Mouse (Mus musculus): Measurements from ENCODE around the gene Ube2j1. TPM values are rescaled to one million over a fixed set of nuclear protein-coding genes. Genes with fewer than 3 reads are reported as not detected.

The Ube2j1 gene
- polyA plus RNA-seq (2015; fragmentation: Nextera tagmentation; extraction: Ambion mirVana), result 48.2 and 50.1 TPM in 2 replicates

GRCm38 (mm10) chr4:33031195-33031960 lies at the start of gene Ube2j1:
Gene Ube2j1, plus strand, starts transcription at chr4:33031416.
- peak; percentile 99 for ATAC-seq (ENCODE audit: low read depth)
- peaks cover 9% of the 10 kb centered on the region for H3K9me3 ChIP-seq (ENCODE audit: control insufficient read depth, low read length)
- peak within 1 kb of the TSS; percentile 79 for H3K4me2 ChIP-seq (ENCODE audit: low read depth, low read length)
- no peaks in the 10 kb centered on the region for H3K27me3 ChIP-seq (ENCODE audit: control insufficient read depth, insufficient read depth, low read depth, low read length)
- H3K4me3 ChIP-seq (ENCODE audit: low read length), result peak within 1 kb of the TSS; percentile 89
- WGBS, result under 1% methylated on average over 95 of the region's 123 CpGs
- peak within 1 kb of the TSS; percentile 86 for H3K9ac ChIP-seq (ENCODE audit: low read length)
- peak within 1 kb of the TSS; percentile 91 for H3K27ac ChIP-seq (ENCODE audit: low read length)
- peaks cover 9% of the 10 kb centered on the region; the same call in 1 of the 2 replicates for H3K36me3 ChIP-seq (ENCODE audit: control insufficient read depth, insufficient read depth, low read length)
- peaks cover 21% of the 10 kb centered on the region for H3K4me1 ChIP-seq (replicated peaks; ENCODE audit: control insufficient read depth, insufficient read depth, low read length)

GRCm38 (mm10) chr4:32981617-32982016 lies 49.6 kb upstream of the Ube2j1 start:
- Histone ChIP-seq H3K9ac (ENCODE audit: low read length) (no peak overlapping the region), H3K27ac (ENCODE audit: low read length) (no peak overlapping the region)
- no peak for ATAC-seq (ENCODE audit: low read depth)

GRCm38 (mm10) chr4:32982041-32982715 lies 49.0 kb upstream of the Ube2j1 start:
- no peak overlapping the region for H3K9ac ChIP-seq (ENCODE audit: low read length)
- H3K4me1 ChIP-seq (replicated peaks; ENCODE audit: control insufficient read depth, insufficient read depth, low read length), result no peaks in the 10 kb centered on the region
- peak overlapping the region; percentile 99 for H3K4me2 ChIP-seq (ENCODE audit: low read depth, low read length)
- ATAC-seq (ENCODE audit: low read depth), result peak; percentile 39; the same call in 1 of the 2 replicates
- no peak overlapping the region for H3K27ac ChIP-seq (ENCODE audit: low read length)
- H3K36me3 ChIP-seq (ENCODE audit: control insufficient read depth, insufficient read depth, low read length), result no peaks in the 10 kb centered on the region
- H3K27me3 ChIP-seq (ENCODE audit: control insufficient read depth, insufficient read depth, low read depth, low read length), result peaks cover 13% of the 10 kb centered on the region
- 2% methylated on average over 15 of the region's 15 CpGs for WGBS
- peak overlapping the region; percentile 71 for H3K4me3 ChIP-seq (ENCODE audit: low read length)
- H3K9me3 ChIP-seq (ENCODE audit: control insufficient read depth, low read length), result 0 out of 2 replicates have a peak, but pooled peaks cover 2% of the 10 kb centered on the region

More at GRCm38 (mm10) chr4:32981617-32982016, 49.6 kb upstream of the Ube2j1 start:
- Histone ChIP-seq H3K4me3 (ENCODE audit: low read length) (no peak overlapping the region), H3K36me3 (ENCODE audit: control insufficient read depth, insufficient read depth, low read length) (no peaks in the 10 kb centered on the region), H3K4me1 (replicated peaks; ENCODE audit: control insufficient read depth, insufficient read depth, low read length) (no peaks in the 10 kb centered on the region), H3K9me3 (ENCODE audit: control insufficient read depth, low read length) (0 out of 2 replicates have a peak, but pooled peaks cover 2% of the 10 kb centered on the region), H3K27me3 (ENCODE audit: control insufficient read depth, insufficient read depth, low read depth, low read length) (peaks cover 13% of the 10 kb centered on the region), H3K4me2 (ENCODE audit: low read depth, low read length) (no peak overlapping the region)
- 14% methylated on average over 5 of the region's 5 CpGs for WGBS

GRCm38 (mm10) chr4:32982716-32983175 lies 48.5 kb upstream of the Ube2j1 start, which contains the start of gene Rragd:
Gene Rragd, plus strand, starts transcription at chr4:32983037.
- ATAC-seq (ENCODE audit: low read depth), result peak; percentile 79
- H3K4me2 ChIP-seq (ENCODE audit: low read depth, low read length), result peak within 1 kb of the TSS; percentile 99
- no peak within 1 kb of the TSS for H3K27ac ChIP-seq (ENCODE audit: low read length)
- under 1% methylated on average over 18 of the region's 18 CpGs for WGBS
- peak within 1 kb of the TSS; percentile 71 for H3K4me3 ChIP-seq (ENCODE audit: low read length)
- H3K4me1 ChIP-seq (replicated peaks; ENCODE audit: control insufficient read depth, insufficient read depth, low read length), result no peaks in the 10 kb centered on the region
- H3K9ac ChIP-seq (ENCODE audit: low read length), result peak within 1 kb of the TSS; percentile 69
- no peaks in the 10 kb centered on the region for H3K36me3 ChIP-seq (ENCODE audit: control insufficient read depth, insufficient read depth, low read length)
- H3K27me3 ChIP-seq (ENCODE audit: control insufficient read depth, insufficient read depth, low read depth, low read length), result peaks cover 13% of the 10 kb centered on the region
- H3K9me3 ChIP-seq (ENCODE audit: control insufficient read depth, low read length), result 0 out of 2 replicates have a peak, but pooled peaks cover 2% of the 10 kb centered on the region

DNA sequence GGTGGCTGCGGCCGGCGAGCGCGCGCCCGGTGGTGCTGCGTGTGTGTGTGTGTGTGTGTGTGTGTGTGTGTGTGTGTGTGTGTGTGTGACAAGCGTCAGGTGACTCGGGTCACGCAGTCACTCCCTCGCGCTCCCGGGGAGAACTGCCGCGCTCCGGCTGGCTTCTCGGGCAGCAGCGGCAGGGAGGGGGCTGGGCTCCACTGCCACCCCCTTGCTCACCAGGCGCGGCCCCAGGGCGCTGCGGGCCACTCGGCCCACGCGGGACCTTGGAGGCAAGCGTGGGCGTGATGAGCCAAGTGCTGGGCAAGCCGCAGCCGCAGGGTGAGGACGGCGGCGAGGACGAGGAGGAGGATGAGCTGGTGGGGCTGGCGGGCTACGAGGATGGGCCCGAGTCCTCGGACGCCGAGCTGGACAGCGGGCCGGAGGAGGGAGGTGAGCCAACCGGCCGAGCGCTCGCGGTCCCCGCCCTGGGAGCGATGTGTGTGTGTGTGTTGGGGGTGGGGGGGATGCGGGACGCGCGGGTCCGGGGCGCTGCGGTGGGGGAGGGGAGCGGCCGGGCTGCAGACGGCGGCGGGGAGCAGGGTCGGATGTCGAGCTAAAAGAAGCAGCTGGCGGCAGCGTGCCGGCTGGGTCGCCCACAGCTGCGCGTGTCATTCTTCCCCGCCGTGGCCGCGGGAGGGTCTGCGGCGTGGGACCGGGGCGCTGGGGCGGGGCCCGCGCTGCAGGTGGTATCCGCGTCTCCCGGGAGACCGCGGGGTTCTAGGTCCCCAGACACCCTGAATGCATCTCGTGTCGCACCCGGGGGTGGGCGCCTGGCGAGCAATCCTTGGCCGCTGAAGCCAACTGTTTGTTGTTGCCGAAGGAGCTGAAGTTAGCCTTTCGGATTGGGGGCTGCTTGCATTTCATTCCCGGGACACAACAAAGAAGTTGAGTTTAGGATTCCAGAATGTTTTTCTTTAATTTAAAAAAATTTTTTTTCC lies 47.8 kb upstream of the Ube2j1 start:
- under 1% methylated on average over 71 of the region's 94 CpGs for WGBS
- no peaks in the 10 kb centered on the region for H3K4me1 ChIP-seq (replicated peaks; ENCODE audit: control insufficient read depth, insufficient read depth, low read length)
- H3K27me3 ChIP-seq (ENCODE audit: control insufficient read depth, insufficient read depth, low read depth, low read length), result peaks cover 13% of the 10 kb centered on the region
- H3K36me3 ChIP-seq (ENCODE audit: control insufficient read depth, insufficient read depth, low read length), result no peaks in the 10 kb centered on the region
- peak; percentile 69 for ATAC-seq (ENCODE audit: low read depth)
- peak overlapping the region; percentile 99 for H3K4me2 ChIP-seq (ENCODE audit: low read depth, low read length)
- H3K4me3 ChIP-seq (ENCODE audit: low read length), result peak overlapping the region; percentile 71
- 0 out of 2 replicates have a peak, but pooled peaks cover 2% of the 10 kb centered on the region for H3K9me3 ChIP-seq (ENCODE audit: control insufficient read depth, low read length)
- H3K9ac ChIP-seq (ENCODE audit: low read length), result peak overlapping the region; percentile 69
- H3K27ac ChIP-seq (ENCODE audit: low read length), result no peak overlapping the region

DNA sequence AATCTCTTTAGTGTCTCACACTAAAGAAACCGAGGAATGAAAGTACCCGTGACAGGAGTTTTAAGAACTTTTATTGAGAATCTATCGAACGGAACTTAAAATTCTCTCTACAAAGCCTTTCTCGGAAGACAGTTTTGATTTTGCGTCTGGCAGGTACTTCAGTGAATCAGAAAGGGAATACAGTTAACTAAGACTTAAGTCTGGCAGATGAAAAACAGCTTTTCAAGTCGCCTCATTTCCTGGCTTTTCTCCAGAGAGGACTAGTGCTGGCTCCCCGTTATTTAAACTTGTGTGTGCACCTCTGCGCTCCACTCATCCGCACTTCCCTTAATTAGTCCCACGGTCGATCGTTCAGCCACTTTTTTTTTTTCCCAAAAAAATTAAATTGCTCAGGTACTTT lies 47.0 kb upstream of the Ube2j1 start:
- H3K4me2 ChIP-seq (ENCODE audit: low read depth, low read length), result peak overlapping the region; percentile 99
- ATAC-seq (ENCODE audit: low read depth), result no peak
- no peak overlapping the region for H3K27ac ChIP-seq (ENCODE audit: low read length)

GRCm38 (mm10) chr4:32984801-32985675 lies 46.2 kb upstream of the Ube2j1 start:
- ATAC-seq (ENCODE audit: low read depth), result no peak
- Histone ChIP-seq H3K27me3 (ENCODE audit: control insufficient read depth, insufficient read depth, low read depth, low read length) (peaks cover 13% of the 10 kb centered on the region), H3K4me1 (replicated peaks; ENCODE audit: control insufficient read depth, insufficient read depth, low read length) (no peaks in the 10 kb centered on the region), H3K27ac (ENCODE audit: low read length) (no peak overlapping the region), H3K4me3 (ENCODE audit: low read length) (no peak overlapping the region; the same call in 1 of the 2 replicates), H3K9ac (ENCODE audit: low read length) (no peak overlapping the region), H3K36me3 (ENCODE audit: control insufficient read depth, insufficient read depth, low read length) (no peaks in the 10 kb centered on the region), H3K9me3 (ENCODE audit: control insufficient read depth, low read length) (0 out of 2 replicates have a peak, but pooled peaks cover 2% of the 10 kb centered on the region), H3K4me2 (ENCODE audit: low read depth, low read length) (peak overlapping the region; percentile 99; the same call in 1 of the 2 replicates)
- WGBS, result 25% methylated on average over 13 of the region's 13 CpGs

More for the DNA sequence above, 47.0 kb upstream of the Ube2j1 start:
- Histone ChIP-seq H3K4me3 (ENCODE audit: low read length) (peak overlapping the region; percentile 71), H3K4me1 (replicated peaks; ENCODE audit: control insufficient read depth, insufficient read depth, low read length) (no peaks in the 10 kb centered on the region), H3K27me3 (ENCODE audit: control insufficient read depth, insufficient read depth, low read depth, low read length) (peaks cover 13% of the 10 kb centered on the region), H3K36me3 (ENCODE audit: control insufficient read depth, insufficient read depth, low read length) (no peaks in the 10 kb centered on the region), H3K9ac (ENCODE audit: low read length) (peak overlapping the region; percentile 69; the same call in 1 of the 2 replicates), H3K9me3 (ENCODE audit: control insufficient read depth, low read length) (0 out of 2 replicates have a peak, but pooled peaks cover 2% of the 10 kb centered on the region)
- 3% methylated on average over 13 of the region's 13 CpGs for WGBS

DNA sequence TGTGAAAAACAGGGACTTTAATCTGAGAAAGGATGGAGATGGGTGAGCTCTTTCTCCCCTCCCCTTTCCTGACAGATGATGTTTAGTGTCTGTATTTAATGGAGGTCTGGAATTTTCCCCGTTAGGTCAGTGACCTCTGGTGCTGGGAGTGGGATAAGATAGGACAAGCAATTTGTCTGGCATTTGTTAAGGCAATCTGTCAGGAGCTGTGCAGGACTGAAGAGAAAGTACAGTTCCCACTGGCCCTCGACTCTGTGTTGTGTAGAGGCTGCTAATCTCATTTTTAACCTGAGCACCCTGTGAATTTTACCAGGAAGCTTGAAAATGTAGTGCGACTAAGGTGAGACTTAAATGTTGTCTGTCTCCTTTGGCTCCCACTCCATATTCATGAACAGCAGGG lies 45.5 kb upstream of the Ube2j1 start:
- H3K9ac ChIP-seq (ENCODE audit: low read length), result no peak overlapping the region
- H3K9me3 ChIP-seq (ENCODE audit: control insufficient read depth, low read length), result 0 out of 2 replicates have a peak, but pooled peaks cover 2% of the 10 kb centered on the region
- no peak for ATAC-seq (ENCODE audit: low read depth)
- H3K27ac ChIP-seq (ENCODE audit: low read length), result no peak overlapping the region
- H3K27me3 ChIP-seq (ENCODE audit: control insufficient read depth, insufficient read depth, low read depth, low read length), result peaks cover 13% of the 10 kb centered on the region
- no peaks in the 10 kb centered on the region for H3K36me3 ChIP-seq (ENCODE audit: control insufficient read depth, insufficient read depth, low read length)
- H3K4me2 ChIP-seq (ENCODE audit: low read depth, low read length), result no peak overlapping the region
- no peaks in the 10 kb centered on the region for H3K4me1 ChIP-seq (replicated peaks; ENCODE audit: control insufficient read depth, insufficient read depth, low read length)
- 20% methylated on average over 3 of the region's 3 CpGs for WGBS
- no peak overlapping the region for H3K4me3 ChIP-seq (ENCODE audit: low read length)

Data from lung, embryonic 16.5 days (tissue).